Mouse (Mus musculus): ENCODE measurements around the gene Adh5. TPM values are rescaled to one million over a fixed set of nuclear protein-coding genes. Genes with fewer than 3 reads are reported as not detected.
"Not testable (repeated sequence)": the region's sequence is repeated elsewhere in the genome, so short reads cannot be mapped to it uniquely, and the experiment has no call there.

Adh5 gene
- polyA plus RNA-seq, 1 experiment, result not detected

DNA sequence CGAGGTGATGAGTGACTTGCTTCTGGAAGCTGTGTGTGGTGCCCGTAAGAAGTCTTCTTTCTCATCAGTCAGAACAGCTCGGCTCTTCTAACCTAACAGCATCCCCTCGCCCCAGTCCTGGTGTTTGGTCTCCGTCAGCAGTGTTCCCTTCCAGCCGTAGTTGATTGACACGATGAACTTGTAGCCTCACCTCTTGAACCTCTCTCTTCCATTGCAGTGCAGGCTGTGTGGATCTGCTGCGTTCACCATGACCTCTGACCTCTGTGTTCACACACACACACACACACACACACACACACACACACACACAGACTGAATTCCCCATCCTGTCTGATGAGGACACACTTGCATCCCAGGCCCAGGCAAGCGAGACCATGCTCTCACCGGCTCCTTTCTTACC lies 9.3 kb downstream of the Adh5 start:
- Histone ChIP-seq H3K4me3 (ENCODE audit: insufficient read depth, low read depth, low read length) (no peak overlapping the region), H3K4me1 (ENCODE audit: control insufficient read depth, insufficient read depth, low read length) (no peaks in the 10 kb centered on the region), H3K27ac (ENCODE audit: insufficient read depth, low read depth, low read length) (no peak overlapping the region)
- TF ChIP-seq POLR2A (IDR thresholded peaks at IDR 0.05; ENCODE audit: insufficient read depth, low read depth, low read length) (no peak), CTCF (IDR thresholded peaks at IDR 0.05; ENCODE audit: insufficient read depth, low read depth, low read length) (no peak)
- WGBS, result 90% methylated on average over 10 of the region's 10 CpGs

DNA sequence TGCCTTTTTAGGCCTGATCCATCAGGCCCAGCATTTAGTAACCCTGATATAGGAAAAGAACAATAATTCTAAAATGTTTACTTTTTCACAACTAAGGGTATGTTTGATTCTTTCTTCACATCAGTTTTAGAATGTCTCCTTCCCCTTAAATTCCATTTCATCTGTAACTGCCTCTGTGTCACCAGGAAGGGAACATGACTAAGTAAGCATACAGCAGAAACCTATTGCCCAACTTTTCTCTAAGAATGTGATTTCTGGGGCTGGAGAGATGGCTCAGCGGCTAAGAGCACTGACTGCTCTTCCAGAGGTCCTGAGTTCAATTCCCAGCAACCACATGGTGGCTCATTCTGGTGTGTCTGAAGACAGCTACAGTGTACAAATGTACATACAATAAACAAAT lies 11.3 kb downstream of the Adh5 start:
- Histone ChIP-seq H3K4me1 (ENCODE audit: control insufficient read depth, insufficient read depth, low read length) (no peaks in the 10 kb centered on the region), H3K27ac (ENCODE audit: insufficient read depth, low read depth, low read length) (no peak overlapping the region), H3K4me3 (ENCODE audit: insufficient read depth, low read depth, low read length) (no peak overlapping the region)
- WGBS, result 100% methylated on average over 1 of the region's 1 CpGs
- TF ChIP-seq CTCF (IDR thresholded peaks at IDR 0.05; ENCODE audit: insufficient read depth, low read depth, low read length) (no peak), POLR2A (IDR thresholded peaks at IDR 0.05; ENCODE audit: insufficient read depth, low read depth, low read length) (no peak)

- H3K4me3 ChIP-seq (ENCODE audit: insufficient read depth, low read depth, low read length), result no peak overlapping the region
Measured at GRCm38 (mm10) chr3:138454711-138455435, 12.0 kb downstream of the Adh5 start.

DNA sequence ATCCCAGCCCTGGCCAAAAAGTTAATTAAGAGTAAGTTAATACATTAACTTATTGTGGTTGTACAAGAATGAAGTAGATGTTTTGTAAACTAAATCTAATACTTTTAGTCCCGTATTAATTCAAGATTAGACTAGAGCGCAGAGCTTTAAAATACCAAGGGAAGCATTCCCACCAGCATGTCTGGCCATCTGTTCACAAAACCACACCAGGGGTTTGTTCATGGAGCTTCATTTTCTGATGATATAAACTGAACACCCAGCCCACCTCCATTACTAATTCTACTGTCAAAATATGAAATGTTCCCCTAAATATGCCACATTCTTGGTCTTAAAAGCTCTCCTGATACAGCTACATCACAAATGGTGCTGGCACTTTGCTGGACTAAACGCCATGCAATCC lies 15.5 kb downstream of the Adh5 start:
- Histone ChIP-seq H3K4me3 (ENCODE audit: insufficient read depth, low read depth, low read length) (no peak overlapping the region), H3K4me1 (ENCODE audit: control insufficient read depth, insufficient read depth, low read length) (no peaks in the 10 kb centered on the region), H3K27ac (ENCODE audit: insufficient read depth, low read depth, low read length) (no peak overlapping the region)
- TF ChIP-seq CTCF (IDR thresholded peaks at IDR 0.05; ENCODE audit: insufficient read depth, low read depth, low read length) (no peak), POLR2A (IDR thresholded peaks at IDR 0.05; ENCODE audit: insufficient read depth, low read depth, low read length) (no peak)
- 93% methylated on average over 3 of the region's 3 CpGs for WGBS

More at GRCm38 (mm10) chr3:138454711-138455435, 12.0 kb downstream of the Adh5 start:
- H3K27ac ChIP-seq (ENCODE audit: insufficient read depth, low read depth, low read length), result no peak overlapping the region
- WGBS, result 92% methylated on average over 13 of the region's 13 CpGs
- no peaks in the 10 kb centered on the region for H3K4me1 ChIP-seq (ENCODE audit: control insufficient read depth, insufficient read depth, low read length)
- TF ChIP-seq POLR2A (IDR thresholded peaks at IDR 0.05; ENCODE audit: insufficient read depth, low read depth, low read length) (no peak), CTCF (IDR thresholded peaks at IDR 0.05; ENCODE audit: insufficient read depth, low read depth, low read length) (no peak)

DNA sequence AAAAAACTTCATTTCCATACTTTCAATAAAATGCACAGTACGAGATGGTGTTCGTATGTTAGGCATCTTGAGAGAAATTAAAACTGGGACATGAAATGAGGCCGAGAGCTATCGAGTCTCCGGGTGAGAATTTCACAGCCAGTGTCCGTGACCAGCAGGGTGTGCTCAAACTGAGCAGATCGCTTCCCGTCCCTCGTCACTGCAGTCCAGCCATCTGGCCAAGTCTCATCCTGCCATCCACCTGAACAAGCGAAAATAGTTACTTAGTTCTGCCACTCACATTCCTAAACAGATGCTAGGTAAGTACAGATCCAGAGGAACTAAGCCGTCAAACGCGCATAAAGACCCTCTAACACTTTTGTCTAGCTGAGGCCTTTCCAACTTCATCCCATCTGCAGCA lies 17.4 kb downstream of the Adh5 start:
- H3K4me1 ChIP-seq (ENCODE audit: control insufficient read depth, insufficient read depth, low read length), result no peaks in the 10 kb centered on the region
- TF ChIP-seq CTCF (IDR thresholded peaks at IDR 0.05; ENCODE audit: insufficient read depth, low read depth, low read length), result no peak
- no peak for TF ChIP-seq POLR2A (IDR thresholded peaks at IDR 0.05; ENCODE audit: insufficient read depth, low read depth, low read length)
- H3K4me3 ChIP-seq (ENCODE audit: insufficient read depth, low read depth, low read length), result no peak overlapping the region
- whole genome bisulfite sequencing, result 80% methylated on average over 13 of the region's 13 CpGs
- H3K27ac ChIP-seq (ENCODE audit: insufficient read depth, low read depth, low read length), result no peak overlapping the region

GRCm38 (mm10) chr3:138461832-138462231 lies 18.9 kb downstream of the Adh5 start:
- Histone ChIP-seq H3K4me3 (ENCODE audit: insufficient read depth, low read depth, low read length) (no peak overlapping the region), H3K4me1 (ENCODE audit: control insufficient read depth, insufficient read depth, low read length) (no peaks in the 10 kb centered on the region), H3K27ac (ENCODE audit: insufficient read depth, low read depth, low read length) (no peak overlapping the region)
- TF ChIP-seq POLR2A (IDR thresholded peaks at IDR 0.05; ENCODE audit: insufficient read depth, low read depth, low read length) (no peak), CTCF (IDR thresholded peaks at IDR 0.05; ENCODE audit: insufficient read depth, low read depth, low read length) (no peak)
- WGBS, result 68% methylated on average over 3 of the region's 3 CpGs

- peak; percentile 56 for TF ChIP-seq CTCF (IDR thresholded peaks at IDR 0.05; ENCODE audit: insufficient read depth, low read depth, low read length)
- TF ChIP-seq POLR2A (IDR thresholded peaks at IDR 0.05; ENCODE audit: insufficient read depth, low read depth, low read length), result no peak
- H3K27ac ChIP-seq (ENCODE audit: insufficient read depth, low read depth, low read length), result no peak overlapping the region
- whole genome bisulfite sequencing, result 94% methylated on average over 2 of the region's 2 CpGs
Measured at GRCm38 (mm10) chr3:138463137-138463536, 20.2 kb downstream of the Adh5 start.

GRCm38 (mm10) chr3:138463807-138464206 lies 20.9 kb downstream of the Adh5 start:
- WGBS, result 93% methylated on average over 6 of the region's 6 CpGs
- Histone ChIP-seq H3K4me1 (ENCODE audit: control insufficient read depth, insufficient read depth, low read length) (no peaks in the 10 kb centered on the region), H3K27ac (ENCODE audit: insufficient read depth, low read depth, low read length) (no peak overlapping the region), H3K4me3 (ENCODE audit: insufficient read depth, low read depth, low read length) (no peak overlapping the region)
- TF ChIP-seq POLR2A (IDR thresholded peaks at IDR 0.05; ENCODE audit: insufficient read depth, low read depth, low read length) (no peak), CTCF (IDR thresholded peaks at IDR 0.05; ENCODE audit: insufficient read depth, low read depth, low read length) (no peak)

More at GRCm38 (mm10) chr3:138463137-138463536, 20.2 kb downstream of the Adh5 start:
- Histone ChIP-seq H3K4me3 (ENCODE audit: insufficient read depth, low read depth, low read length) (no peak overlapping the region), H3K4me1 (ENCODE audit: control insufficient read depth, insufficient read depth, low read length) (no peaks in the 10 kb centered on the region)

GRCm38 (mm10) chr3:138464573-138465147 lies 21.8 kb downstream of the Adh5 start:
- Histone ChIP-seq H3K4me1 (ENCODE audit: control insufficient read depth, insufficient read depth, low read length) (no peaks in the 10 kb centered on the region), H3K4me3 (ENCODE audit: insufficient read depth, low read depth, low read length) (no peak overlapping the region), H3K27ac (ENCODE audit: insufficient read depth, low read depth, low read length) (no peak overlapping the region)
- WGBS, result 84% methylated on average over 16 of the region's 16 CpGs
- TF ChIP-seq POLR2A (IDR thresholded peaks at IDR 0.05; ENCODE audit: insufficient read depth, low read depth, low read length), result no peak
- no peak for TF ChIP-seq CTCF (IDR thresholded peaks at IDR 0.05; ENCODE audit: insufficient read depth, low read depth, low read length)

DNA sequence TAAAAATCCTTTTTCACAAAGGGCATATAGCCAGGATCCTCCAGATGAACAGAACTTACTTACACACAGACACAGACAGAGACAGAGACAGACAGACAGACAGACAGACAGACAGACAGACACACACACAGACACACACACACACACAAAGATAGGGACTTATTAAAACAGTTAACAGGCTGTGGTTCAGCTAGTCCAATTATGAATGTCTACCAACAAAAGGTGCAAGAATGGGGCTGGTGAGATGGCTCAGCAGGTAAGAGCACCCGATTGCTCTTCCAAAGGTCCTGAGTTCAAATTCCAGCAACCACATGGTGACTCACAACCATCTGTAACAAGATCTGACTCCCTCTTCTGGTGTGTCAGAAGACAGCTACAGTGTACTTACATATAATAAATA lies 23.8 kb downstream of the Adh5 start:
- 97% methylated on average over 1 of the region's 1 CpGs for WGBS
- not testable (repeated sequence) for H3K4me3 ChIP-seq (ENCODE audit: insufficient read depth, low read depth, low read length); H3K27ac ChIP-seq (ENCODE audit: insufficient read depth, low read depth, low read length); H3K4me1 ChIP-seq (ENCODE audit: control insufficient read depth, insufficient read depth, low read length)
